Mouse (Mus musculus) layer of hippocampus, adult 8-10 months (tissue): Measurements from ENCODE around the gene Hs3st4. TPM values are rescaled to one million over a fixed set of nuclear protein-coding genes. Genes with fewer than 3 reads are reported as not detected.

Source experiments
- DNase-seq, 2 experiments: peaks; one replicate each; pipeline ENCODE4 v3.0.0; 2022; ENCODE audit warnings: low spot score in 2 of 2
- total RNA-seq, 4 experiments: library from RNA; stranded (reverse); gene quantifications; 2 replicates each; pipeline ENCODE4 v1.2.4; 2022

Hs3st4 gene
- total RNA-seq: 10 to 100 TPM; 79.4 to 96.9 (median 89.7) TPM

DNA sequence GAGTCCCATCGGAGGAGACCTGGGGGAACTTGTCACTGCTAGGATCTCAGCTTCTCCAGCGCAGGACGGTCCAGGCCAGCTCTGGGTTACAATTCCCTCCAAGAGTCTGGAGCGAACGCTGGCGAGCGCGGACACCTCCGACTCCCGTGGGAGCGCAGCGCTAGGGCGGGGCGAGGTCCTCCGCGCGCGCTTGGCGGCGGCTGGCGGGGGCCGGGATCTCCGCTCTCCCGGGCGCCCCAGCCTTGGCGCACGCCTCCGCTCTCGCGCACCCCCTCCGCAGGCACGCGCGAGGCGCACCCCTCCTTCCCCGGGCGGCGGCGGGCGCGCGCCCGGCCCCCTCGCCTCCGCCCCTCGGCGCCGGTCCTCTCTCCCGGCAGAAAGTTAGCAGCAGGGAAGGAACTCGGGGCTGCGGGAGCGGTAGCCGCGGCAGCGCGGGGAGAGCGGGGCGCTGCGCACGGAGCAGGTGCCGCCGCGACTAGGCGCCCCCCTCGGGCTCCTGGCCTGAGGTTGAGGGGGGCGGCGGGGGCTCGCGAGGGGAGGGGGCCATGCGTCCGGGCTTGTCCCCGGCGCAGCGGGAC is at the start of gene Hs3st4:
Gene Hs3st4, plus strand, starts transcription at position 409 of the 578 bp plus-strand sequence.
- no peak for DNase-seq

DNA sequence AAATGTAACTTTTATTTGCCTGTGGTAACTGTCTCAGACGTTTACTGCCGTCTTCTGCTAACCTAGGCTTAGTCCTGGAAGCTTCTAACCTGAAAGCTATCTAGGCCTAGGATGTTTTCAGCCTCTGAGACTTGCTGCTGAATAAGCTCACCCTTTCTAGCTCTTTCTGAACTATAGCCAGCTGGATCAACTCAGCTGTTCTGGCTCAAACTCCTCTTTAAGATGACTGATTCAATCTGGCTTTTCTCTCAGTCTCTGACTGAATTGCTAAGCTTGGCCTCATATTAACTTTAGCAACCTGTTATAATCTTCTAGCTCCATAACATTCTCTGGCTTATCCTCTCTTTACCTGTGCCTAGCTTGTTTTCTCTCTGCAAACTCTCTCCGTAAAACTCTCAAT is 35.8 kb upstream of the Hs3st4 start:
- no peak for DNase-seq

DNA sequence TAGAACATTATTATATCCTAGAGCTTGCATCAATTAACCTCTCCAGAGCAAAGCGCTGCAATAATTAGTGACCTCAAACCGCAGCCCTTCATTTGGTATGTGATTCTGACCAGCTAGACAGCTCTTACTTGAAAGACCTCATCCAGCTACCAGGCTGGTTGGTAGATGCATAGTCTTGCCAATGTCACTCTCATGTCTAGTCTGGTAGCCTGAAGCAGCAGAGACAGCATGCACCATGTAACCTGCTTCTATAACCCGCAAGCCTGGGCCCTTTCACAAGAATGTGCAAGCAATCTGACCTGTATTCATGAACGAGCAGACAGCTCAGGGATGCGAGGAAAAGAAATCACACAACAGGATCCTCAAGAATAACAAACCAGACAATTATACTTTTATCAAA is 19.6 kb upstream of the Hs3st4 start:
- no peak for DNase-seq

DNA sequence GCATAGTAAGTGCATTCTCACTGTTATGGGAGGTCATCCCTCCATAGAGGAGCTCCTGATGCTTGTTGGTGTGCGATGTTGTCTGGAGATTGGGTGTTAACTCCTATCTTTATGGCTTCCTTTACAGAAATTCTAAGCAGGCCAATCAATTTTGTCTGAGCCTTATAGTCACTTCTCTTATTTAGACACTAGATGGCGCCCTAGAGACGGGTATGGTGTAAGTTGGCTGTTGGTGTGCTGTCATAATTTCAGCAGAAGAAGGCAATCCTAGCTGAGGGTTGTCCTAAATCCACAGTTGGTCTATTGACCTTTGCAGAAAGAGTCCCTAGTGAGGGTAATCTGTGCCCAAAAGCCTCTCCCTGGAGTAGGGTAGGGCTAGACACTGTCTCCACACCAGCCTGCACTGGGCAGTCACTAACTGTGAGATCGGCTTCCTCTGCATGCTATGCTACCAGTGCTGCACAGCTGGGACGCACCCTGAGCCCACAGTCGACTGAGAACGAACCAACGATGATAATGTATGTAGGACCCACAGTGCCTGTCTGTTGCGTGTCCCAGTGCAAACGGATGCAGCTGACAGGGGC is 18.0 kb upstream of the Hs3st4 start:
- DNase-seq: no peak

DNA sequence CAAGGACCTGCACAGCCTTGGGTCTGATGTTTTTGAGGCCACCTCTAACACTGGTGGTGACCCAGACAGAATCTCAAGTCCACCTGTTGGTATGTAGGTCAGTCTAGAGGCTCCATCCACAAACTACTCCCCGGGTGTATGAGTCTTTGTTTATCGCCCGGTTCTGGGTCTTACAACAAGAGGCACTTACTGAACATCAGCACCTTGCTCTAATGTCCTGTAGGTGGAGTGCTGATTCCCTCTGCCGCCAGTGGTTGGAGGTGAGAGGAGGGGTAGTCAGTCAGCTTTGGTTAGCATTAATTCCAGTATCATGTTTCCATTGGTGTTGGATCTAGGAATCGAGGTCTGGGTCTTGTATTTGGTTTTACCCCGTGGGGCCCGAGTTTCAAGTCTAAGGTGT is 17.2 kb upstream of the Hs3st4 start:
- no peak for DNase-seq

DNA sequence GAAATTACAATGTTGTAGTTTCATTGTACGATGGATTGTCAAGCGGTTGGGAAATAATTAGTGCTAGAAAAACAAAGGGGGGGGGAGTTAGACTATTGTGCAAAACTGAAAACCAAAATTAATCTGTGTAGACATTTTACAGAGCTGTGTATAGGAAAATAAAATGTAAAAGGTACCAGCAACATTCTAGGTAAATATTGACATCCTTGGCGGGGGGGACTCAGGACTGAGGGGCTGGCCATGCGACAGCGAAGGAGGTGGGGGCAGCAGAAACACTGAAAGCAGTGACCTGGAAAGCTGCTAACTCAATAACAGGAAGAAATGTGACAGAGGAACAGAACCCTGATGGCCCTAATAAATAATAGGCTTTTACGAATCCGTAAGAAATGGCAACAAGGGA is 7.2 kb upstream of the Hs3st4 start:
- DNase-seq: no peak

DNA sequence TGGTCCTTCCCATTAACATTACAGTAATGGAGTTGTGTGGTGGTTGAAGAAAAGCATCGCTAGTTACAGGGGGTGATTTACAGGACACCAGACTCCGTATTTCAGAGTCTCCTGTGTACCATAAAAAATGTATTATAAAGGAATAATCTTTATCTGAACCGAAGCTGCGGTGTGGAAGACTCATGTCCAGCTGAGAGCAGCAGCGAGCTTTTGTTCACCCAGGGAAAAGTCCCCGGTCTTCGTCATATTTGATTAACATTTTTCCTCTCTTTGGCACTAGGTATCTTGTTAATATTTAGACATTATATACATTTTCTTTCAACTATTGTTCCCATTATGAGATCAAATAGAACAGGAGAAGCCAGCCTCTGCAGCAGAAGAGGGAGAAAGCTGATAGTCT is 1.2 kb upstream of the Hs3st4 start:
- DNase-seq: no peak

DNA sequence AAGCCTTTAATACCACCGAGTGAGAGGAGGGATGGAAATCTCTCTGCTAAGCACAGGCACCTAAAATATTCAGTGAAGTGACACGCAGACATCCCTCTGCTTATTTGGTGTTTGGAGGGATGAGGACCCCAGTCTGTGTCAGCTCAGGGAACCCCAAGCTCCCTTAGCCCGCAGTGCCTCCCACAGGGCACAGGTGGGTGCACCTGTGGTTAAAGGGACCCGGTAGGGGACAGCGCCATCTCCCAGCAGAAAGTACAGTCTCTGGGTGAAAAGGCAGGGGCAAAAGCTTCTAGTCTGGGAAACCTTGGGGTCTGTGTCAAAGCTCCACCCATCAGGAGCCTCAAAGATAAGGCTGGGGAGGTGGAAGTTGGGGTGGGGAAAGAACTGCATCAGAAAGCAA is 659 bp upstream of the Hs3st4 start:
- DNase-seq: no peak

DNA sequence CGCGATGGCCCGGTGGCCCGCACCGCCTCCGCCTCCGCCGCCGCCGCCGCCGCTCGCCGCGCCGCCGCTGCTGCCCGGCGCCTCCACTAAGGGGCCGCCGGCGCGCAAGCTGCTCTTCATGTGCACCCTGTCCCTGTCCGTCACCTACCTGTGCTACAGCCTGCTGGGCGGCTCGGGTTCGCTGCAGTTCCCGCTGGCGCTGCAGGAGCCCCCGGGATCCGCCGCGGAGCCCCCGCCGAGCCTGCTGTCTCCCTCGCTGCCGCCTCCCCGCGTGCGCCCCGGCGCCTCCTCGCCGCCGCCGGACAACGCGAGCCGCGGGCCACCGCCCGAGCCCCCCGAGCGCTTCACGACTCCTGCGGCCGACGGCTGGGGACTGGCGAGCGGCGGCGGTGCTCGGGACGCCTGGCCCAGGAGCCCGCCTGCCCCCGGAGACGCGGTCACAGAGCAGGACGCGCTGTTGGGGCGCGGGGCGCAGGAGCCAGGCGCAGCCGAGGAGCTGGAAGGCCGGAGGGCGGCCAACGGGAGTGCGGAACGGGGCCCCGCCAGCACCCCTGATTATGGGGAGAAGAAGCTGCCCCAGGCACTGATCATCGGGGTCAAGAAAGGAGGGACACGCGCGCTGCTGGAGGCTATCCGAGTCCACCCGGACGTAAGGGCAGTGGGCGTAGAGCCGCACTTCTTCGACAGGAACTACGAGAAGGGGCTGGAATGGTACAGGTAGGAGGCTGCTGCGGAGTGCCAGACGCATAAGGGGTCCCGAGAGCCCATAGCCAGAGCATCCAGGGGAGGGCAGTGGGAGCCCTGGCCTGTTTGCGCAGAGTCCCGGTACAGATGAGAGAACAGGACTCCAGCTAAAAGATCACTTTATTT is 743 bp downstream of the Hs3st4 start:
- DNase-seq: no peak

DNA sequence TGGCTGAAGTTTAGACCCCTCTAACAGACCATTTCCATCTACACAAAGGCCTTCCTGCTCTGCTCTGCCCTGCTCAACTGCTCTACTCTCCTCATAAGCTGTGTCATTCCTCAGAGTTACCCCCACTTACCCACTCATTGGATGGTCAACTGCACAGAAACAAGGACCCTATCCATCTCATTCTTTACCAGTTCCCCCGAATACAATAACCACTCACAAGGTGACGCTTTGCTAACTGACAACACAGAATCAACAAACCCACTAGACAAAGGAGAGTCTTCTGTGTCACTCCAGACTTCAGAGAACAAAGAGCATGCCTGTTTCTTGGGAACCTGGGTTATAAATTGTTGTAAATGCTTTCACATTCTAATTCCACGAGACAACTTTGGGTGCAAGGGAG is 9.5 kb downstream of the Hs3st4 start:
- no peak for DNase-seq

DNA sequence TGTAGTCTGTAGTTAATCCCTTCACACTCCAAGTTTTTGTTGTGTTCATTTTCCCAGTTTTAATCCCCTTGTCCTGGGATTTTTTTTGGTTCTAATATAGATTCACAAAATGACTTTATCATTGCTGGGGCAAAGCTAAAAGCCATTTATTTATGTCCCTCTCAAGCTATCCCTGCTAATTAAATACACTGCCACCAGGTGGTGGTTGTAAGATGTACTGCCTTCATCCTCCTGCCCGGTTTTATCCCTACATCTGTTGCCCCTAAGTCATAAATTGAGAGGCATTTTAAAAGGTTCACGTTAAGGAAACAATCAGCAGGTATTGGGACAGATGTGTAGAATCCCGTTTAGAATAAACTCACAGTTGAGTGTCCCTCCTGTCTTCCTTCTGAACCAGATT is 14.6 kb downstream of the Hs3st4 start:
- no peak for DNase-seq

DNA sequence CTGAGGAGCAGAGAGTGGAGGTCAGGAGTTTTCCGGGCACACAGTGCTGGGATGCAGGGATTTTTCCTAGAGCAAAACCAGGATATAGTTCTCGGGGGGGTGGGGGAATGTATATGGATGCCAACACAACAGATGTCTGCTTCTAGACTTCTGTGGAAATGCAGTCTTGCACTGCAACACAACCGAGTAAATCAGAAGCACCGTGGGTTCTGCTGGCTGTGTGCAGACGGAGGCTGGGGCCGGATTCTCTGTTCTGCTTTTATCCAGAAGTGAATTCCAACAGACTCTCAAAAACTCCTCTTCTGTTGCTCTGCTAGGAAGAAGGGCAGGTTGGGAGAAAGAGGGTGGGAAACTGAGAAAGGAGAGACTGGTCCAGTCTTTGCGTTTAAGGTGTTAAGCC is 15.9 kb downstream of the Hs3st4 start:
- peak; percentile 25 to 33 for DNase-seq

DNA sequence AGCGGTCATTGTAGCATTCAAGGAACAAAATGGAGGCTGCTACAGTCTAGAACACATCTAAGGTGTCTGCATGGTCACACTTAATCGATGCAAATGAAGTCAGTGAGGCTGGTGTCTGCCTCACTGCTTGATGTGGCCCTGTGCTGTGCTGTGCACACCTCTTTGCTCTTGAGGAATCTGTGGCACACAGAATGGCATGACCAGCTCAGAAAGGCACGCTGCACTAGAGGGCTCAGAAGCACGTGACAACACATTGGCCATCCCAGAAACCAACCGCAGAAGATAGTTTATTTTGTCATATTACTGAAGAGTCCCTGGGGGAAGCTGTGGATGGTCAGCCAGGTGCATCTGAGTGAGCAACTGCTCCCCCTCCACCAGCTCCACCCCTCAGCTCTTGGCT is 44.2 kb downstream of the Hs3st4 start:
- no peak for DNase-seq

DNA sequence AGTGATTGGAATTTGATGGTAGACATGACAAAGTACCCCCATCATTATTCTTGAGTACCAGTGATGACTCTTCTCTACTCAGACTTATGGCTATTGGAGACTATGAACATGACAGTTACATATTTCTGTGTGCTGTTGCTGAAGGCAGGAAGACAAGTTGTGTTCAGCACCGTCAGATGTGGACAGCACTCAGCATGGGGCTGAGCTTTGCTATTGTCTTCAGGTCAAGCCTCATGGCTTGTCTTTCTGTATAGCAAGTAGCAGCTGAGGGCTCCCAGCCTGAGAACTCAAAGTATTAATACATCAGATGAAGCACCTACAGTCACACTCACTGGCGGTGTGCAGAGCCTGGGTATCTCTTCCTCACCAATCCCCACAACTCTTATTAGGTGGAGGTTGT is 49.6 kb downstream of the Hs3st4 start:
- DNase-seq: no peak

DNA sequence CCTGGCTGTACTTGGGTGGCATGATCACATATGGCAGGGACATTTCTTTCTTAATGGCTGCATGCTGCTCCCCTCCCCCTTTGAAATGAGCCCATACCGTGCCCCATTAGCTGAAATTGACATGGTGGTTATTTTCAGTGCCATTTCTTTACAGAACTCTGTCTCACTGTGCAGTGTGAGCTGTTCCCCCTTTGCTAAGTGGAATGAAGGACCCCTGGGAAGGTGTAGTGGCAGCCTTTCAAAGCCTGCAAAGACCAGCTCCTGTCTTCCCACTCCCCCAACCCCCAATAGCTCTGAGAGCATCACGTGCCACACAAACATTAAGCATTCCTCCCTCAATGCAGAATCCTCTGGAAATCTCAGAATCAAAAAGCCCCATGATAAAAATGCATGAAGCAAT is 50.7 kb downstream of the Hs3st4 start:
- DNase-seq: no peak

DNA sequence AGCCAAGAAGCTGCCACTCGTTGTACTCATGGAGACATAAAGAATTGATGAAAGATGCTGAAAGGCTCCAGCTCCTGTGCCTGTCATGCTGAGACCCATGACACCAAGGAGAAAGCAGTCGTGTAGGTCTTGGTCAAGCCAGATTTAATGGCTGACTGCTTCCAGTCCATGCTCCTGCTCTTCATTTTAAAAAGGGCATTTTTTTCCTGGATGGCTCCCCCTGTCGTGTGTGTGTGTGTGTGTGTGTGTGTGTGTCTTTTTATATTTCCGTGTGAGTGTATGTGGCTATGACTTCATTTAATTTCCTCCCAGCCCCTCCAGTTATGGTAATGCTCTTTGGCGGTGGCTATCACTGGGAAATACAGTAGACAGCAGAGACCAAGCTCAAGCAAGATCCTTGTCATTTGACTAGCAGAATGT is 54.6 kb downstream of the Hs3st4 start:
- DNase-seq: no peak

DNA sequence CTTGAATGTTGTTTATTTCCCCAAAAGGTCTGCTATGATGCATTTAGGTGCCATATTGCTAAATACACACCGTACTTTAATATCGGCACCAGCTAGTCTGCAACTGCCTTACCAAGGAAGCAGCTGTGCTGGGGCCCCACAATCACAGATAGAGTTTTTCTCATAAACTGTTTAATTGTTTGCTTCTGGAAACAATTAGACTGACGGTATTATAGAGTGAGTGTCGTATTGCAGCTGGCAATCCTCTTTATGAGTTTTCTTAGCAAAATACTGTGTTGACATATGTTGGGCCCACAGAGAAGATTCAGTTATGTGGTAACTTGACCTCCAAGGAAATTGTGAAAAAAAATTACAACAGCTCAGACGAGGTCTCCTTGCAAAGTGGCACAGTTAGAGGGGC is 56.5 kb downstream of the Hs3st4 start:
- DNase-seq: no peak

DNA sequence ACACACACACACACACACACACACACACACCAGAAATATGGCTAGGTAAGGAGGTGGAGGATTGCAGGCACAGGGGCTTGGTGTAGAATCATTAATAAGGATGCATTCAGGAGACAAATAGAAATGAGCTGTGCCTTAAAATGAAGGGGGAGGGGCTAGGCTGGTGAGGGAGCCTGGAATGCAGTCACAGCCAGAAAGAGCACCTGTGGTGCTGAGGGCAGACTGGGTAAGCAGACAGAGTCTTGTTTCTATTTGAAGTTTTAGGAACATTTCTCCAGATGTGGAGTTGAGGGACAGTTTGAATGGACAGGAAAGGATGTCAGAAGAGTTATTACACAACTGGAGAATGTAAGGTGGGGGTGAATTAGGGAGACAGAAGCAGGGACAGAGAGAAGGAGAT is 64.7 kb downstream of the Hs3st4 start:
- no peak for DNase-seq

DNA sequence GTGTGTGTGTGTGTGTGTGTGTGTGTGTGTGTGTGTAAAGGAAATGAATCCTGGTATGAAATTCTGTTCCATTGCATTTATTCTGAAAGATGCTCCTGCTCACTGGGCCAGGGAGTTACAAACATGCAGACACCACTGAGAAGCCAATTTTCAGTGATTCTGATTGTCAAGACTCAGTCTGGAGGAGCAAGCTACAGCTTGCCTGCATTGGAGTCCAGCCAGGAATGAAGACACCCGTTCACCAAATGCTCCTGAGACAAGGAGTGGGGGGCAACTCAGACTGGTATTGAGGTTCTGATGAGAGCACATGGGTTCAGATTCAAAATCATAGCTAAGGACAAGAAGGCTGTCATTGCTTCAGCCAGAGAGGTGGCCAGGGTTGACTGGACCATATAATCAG is 66.3 kb downstream of the Hs3st4 start:
- DNase-seq: peak; percentile 21 to 34

DNA sequence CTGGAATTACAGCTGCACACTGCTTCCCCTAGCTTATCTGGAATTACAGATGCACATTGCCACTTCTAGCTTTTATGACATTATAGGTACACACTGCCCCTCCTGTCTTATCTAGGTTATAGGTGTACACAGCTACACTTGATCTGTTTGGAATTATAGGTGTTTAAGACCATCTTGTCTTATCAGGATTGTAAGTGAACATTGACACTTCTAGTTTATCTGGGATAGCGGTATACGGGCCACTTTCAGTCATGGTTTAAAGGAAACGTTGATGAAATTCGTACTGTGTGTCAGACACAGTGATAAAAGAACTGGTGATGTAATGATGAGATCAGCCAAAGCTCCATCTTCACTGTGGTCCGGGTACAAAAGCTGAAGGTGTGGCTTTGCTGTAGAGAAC is 67.8 kb downstream of the Hs3st4 start:
- no peak for DNase-seq

DNA sequence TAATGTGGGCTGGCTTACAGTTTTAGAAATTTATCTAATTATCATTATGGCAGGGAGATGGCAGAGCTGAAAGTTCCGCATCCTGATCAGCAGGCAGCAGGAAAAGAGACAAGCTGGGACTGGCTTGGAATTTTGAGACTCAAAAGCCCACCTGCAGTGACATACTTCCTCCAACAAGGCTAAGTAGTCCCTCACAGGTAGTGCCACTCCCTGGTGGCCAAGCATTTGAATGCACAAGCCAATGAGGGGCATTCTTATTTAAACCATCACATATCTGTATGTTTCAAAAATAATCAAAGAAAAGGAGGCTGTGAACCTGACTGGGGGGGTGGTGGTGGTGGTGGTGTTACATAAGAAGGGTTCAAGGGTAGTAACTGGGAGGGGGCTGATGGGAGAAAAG is 101.1 kb downstream of the Hs3st4 start:
- no peak for DNase-seq

DNA sequence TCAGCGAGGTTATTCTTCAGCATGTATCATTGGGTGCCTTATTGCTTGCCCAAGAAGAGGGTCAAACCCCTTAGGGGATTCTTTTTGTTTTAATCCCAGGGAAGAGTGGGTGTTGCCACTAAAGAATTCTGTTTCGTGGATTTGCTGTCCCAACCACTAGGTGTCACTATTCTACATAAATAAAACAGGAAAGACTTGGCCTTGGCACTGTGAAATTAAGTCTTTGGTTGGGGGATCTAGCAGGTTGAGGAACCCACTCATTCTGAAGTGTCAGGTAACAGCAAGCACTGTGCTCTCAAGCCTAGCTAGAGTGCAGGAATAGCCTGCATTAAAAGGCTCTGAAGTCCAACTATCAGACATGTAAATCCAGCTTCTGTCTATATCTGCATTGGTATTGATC is 146.3 kb downstream of the Hs3st4 start:
- DNase-seq: peak in 1 of 2 experiments; percentile 37

DNA sequence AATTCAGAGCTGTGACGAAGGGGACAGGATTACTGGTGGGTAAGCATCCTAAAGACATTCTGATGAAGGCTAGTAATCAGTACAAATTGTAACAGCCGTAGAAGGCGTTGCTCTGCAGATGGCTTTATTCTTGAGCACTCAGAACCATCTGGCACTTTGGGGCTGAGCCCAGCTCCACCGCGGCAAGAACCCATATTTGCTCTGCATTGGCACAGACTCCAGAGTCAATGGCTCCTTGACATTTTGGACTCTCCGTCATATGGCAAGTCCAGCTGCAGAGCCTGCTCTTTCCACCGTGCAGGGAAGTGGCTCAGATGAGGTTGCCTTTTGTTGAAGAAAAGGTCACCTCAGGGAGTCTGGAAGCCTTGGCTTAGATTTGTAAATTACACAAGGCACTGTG is 148.6 kb downstream of the Hs3st4 start:
- DNase-seq: peak; percentile 74 to 88
